ENCODE assay signal across 9 mouse cellular contexts in the genomic region with DNA sequence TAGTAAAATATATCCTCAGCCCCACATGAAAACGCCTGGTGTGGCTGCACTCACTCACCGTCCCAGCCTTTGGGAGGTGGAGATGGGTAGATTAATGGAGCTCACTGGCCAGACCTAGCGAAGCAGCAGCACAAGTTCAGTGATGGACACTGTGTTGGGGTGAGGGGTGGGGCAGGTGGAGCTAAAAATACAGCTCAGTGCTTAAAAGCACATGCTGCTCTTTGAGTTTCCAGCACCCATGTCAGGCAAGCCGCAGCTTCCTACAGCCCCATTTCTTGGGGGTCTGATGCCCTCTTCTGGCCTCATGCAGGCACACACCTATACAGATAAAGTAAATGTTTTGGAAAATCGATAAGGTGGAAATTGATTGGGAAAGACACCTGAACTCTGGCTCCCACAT.
DNase-seq lines count a peak whose midpoint lies in the region; ATAC-seq lines count a peak whose summit lies in the region.
"Had no signal": no experiment of that assay in that cellular context is flagged by ENCODE, and none has a peak within 500 bp of the region (broad histone marks: within the 10 kb centered on the region; RNA-seq: fewer than 3 reads in every experiment).

No protein-coding gene starts in this region.

- no peaks in the 10 kb centered on the region for H3K9me3 ChIP-seq in forebrain, embryonic 11.5 days (ENCODE audit: control insufficient read depth, low read length)
- H3K9me3 ChIP-seq in forebrain, embryonic 10.5 days, result no peaks in the 10 kb centered on the region
- no peaks in the 10 kb centered on the region for H3K9me3 ChIP-seq in liver, embryonic 12.5 days (replicated peaks)
- H3K9me3 ChIP-seq: limb, embryonic 15.5 days had no signal

- peak; percentile 31; the same call in 1 of the 2 replicates for ATAC-seq in forebrain, embryonic 11.5 days (replicated peaks; ENCODE audit: low FRiP score)
- peak; percentile 58 for ATAC-seq in liver, embryonic 12.5 days
- 0 out of 2 replicates have a peak, but pooled peaks have one; percentile 24 for ATAC-seq in neutrophil, adult 5-6 weeks (ENCODE audit: extremely low read depth, insufficient number of reproducible peaks, low FRiP score, poor library complexity, severe bottlenecking)

- H3K27ac ChIP-seq in forebrain, embryonic 11.5 days (ENCODE audit: low read depth, low read length), result no peak overlapping the region
- no peak overlapping the region for H3K27ac ChIP-seq in forebrain, embryonic 10.5 days
- H3K27ac ChIP-seq in liver, embryonic 12.5 days, result no peak overlapping the region
- H3K27ac ChIP-seq: limb, embryonic 15.5 days had no signal

- no peak overlapping the region for H3K9ac ChIP-seq in forebrain, embryonic 11.5 days (ENCODE audit: low read length)
- H3K9ac ChIP-seq in liver, embryonic 12.5 days, result no peak overlapping the region
- H3K9ac ChIP-seq: limb, embryonic 15.5 days had no signal

- no peaks in the 10 kb centered on the region for H3K4me1 ChIP-seq in forebrain, embryonic 11.5 days (replicated peaks; ENCODE audit: control insufficient read depth, insufficient read depth, low read length)
- peaks cover 21% of the 10 kb centered on the region for H3K4me1 ChIP-seq in forebrain, embryonic 10.5 days
- H3K4me1 ChIP-seq in liver, embryonic 12.5 days, result peaks cover 14% of the 10 kb centered on the region

- no peak overlapping the region for H3K4me2 ChIP-seq in forebrain, embryonic 11.5 days (ENCODE audit: low read depth, low read length, severe bottlenecking)
- 0 out of 2 replicates have a peak overlapping the region, but pooled peaks have one; percentile 8 for H3K4me2 ChIP-seq in liver, embryonic 12.5 days
- H3K4me2 ChIP-seq: limb, embryonic 15.5 days had no signal

- H3K27me3 ChIP-seq in forebrain, embryonic 11.5 days (ENCODE audit: control insufficient read depth, insufficient read depth, low read length), result no peaks in the 10 kb centered on the region
- no peaks in the 10 kb centered on the region for H3K27me3 ChIP-seq in forebrain, embryonic 10.5 days (ENCODE audit: poor library complexity, severe bottlenecking)
- H3K27me3 ChIP-seq in liver, embryonic 12.5 days (replicated peaks), result no peaks in the 10 kb centered on the region
- H3K27me3 ChIP-seq: limb, embryonic 15.5 days had no signal

- 28% methylated on average over 5 of the region's 5 CpGs for WGBS in forebrain, embryonic 11.5 days
- 29% methylated on average over 5 of the region's 5 CpGs for WGBS in forebrain, embryonic 10.5 days
- 23% methylated on average over 5 of the region's 5 CpGs for WGBS in liver, embryonic 12.5 days (ENCODE audit: insufficient replicate concordance)

- no peak overlapping the region for H3K4me3 ChIP-seq in forebrain, embryonic 11.5 days (ENCODE audit: low read depth, low read length)
- H3K4me3 ChIP-seq in forebrain, embryonic 10.5 days, result no peak overlapping the region
- no peak overlapping the region for H3K4me3 ChIP-seq in liver, embryonic 12.5 days
- H3K4me3 ChIP-seq: limb, embryonic 15.5 days had no signal

- DNase-seq in forebrain, embryonic 11.5 days (ENCODE audit: low spot score), result no peak
- DNase-seq in forebrain, embryonic 10.5 days (ENCODE audit: extremely low spot score, low spot score), result no peak
- DNase-seq in c-Kit-positive CD71-negative TER-119-negative erythroid progenitor cells, embryonic 14.5 days (ENCODE audit: low read depth), result peak; percentile 17
- peak; percentile 28 for DNase-seq in heart, postnatal 4 days
- no peak for DNase-seq in right cerebral cortex, postnatal 36 days (ENCODE audit: low spot score in 2 of 2)
- DNase-seq in layer of hippocampus, adult 9-11 months, result no peak

- no peaks in the 10 kb centered on the region; the same call in 1 of the 2 replicates for H3K36me3 ChIP-seq in forebrain, embryonic 11.5 days (ENCODE audit: control insufficient read depth, insufficient read depth, low read length)
- H3K36me3 ChIP-seq in forebrain, embryonic 10.5 days (replicated peaks), result peaks cover 19% of the 10 kb centered on the region
- H3K36me3 ChIP-seq in liver, embryonic 12.5 days, result no peaks in the 10 kb centered on the region; the same call in 1 of the 2 replicates

Comparison
In these comparisons a context has a peak if more than half of its experiments do, and no peak if none do; other contexts are left out.
1. DNase-seq: peak in c-Kit-positive CD71-negative TER-119-negative erythroid progenitor cells, embryonic 14.5 days (single experiment) and heart, postnatal 4 days (single experiment); none in forebrain, embryonic 11.5 days (single experiment), forebrain, embryonic 10.5 days (single experiment), right cerebral cortex, postnatal 36 days (0 of 2) and layer of hippocampus, adult 9-11 months (single experiment).
2. Peak in every context shown above with its lines, with median percentiles within 50 percentile points of each other: ATAC-seq.